Mouse (Mus musculus): ENCODE measurements around the gene Sik1.

Sik1 gene

GRCm38 (mm10) chr17:31875326-31875930 lies 19.8 kb upstream of the Sik1 start:
- no peak for DNase-seq (ENCODE audit: low read depth)

GRCm38 (mm10) chr17:31874691-31875090 lies 19.1 kb upstream of the Sik1 start:
- DNase-seq (ENCODE audit: low read depth) = no peak

GRCm38 (mm10) chr17:31873973-31874372 lies 18.4 kb upstream of the Sik1 start:
- DNase-seq (ENCODE audit: low read depth) = no peak

- peak; percentile 51 for DNase-seq (ENCODE audit: low read depth)
Measured at GRCm38 (mm10) chr17:31873185-31873870, 17.7 kb upstream of the Sik1 start.

- DNase-seq (ENCODE audit: low read depth) = no peak
Measured at GRCm38 (mm10) chr17:31872826-31873165, 17.2 kb upstream of the Sik1 start.

GRCm38 (mm10) chr17:31871968-31872825 lies 16.6 kb upstream of the Sik1 start:
- no peak for DNase-seq (ENCODE audit: low read depth)

- peak; percentile 59 for DNase-seq (ENCODE audit: low read depth)
Measured at GRCm38 (mm10) chr17:31870931-31871421, 15.4 kb upstream of the Sik1 start.

GRCm38 (mm10) chr17:31870446-31870845 lies 14.8 kb upstream of the Sik1 start:
- DNase-seq (ENCODE audit: low read depth) = no peak

GRCm38 (mm10) chr17:31868076-31868475 lies 12.5 kb upstream of the Sik1 start:
- no peak for DNase-seq (ENCODE audit: low read depth)

GRCm38 (mm10) chr17:31867061-31867460 lies 11.5 kb upstream of the Sik1 start:
- DNase-seq (ENCODE audit: low read depth) = no peak

- no peak for DNase-seq (ENCODE audit: low read depth)
Measured at GRCm38 (mm10) chr17:31865636-31866035, 10.0 kb upstream of the Sik1 start.

GRCm38 (mm10) chr17:31864666-31865450 lies 9.3 kb upstream of the Sik1 start:
- DNase-seq (ENCODE audit: low read depth) = no peak

GRCm38 (mm10) chr17:31863151-31863815 lies 7.7 kb upstream of the Sik1 start:
- DNase-seq (ENCODE audit: low read depth) = no peak

GRCm38 (mm10) chr17:31862136-31862535 lies 6.5 kb upstream of the Sik1 start:
- DNase-seq (ENCODE audit: low read depth) = no peak

GRCm38 (mm10) chr17:31861661-31862060 lies 6.1 kb upstream of the Sik1 start:
- no peak for DNase-seq (ENCODE audit: low read depth)

GRCm38 (mm10) chr17:31860856-31861255 lies 5.3 kb upstream of the Sik1 start:
- no peak for DNase-seq (ENCODE audit: low read depth)

- peak; percentile 36 for DNase-seq (ENCODE audit: low read depth)
Measured at GRCm38 (mm10) chr17:31859367-31859766, 3.8 kb upstream of the Sik1 start.

GRCm38 (mm10) chr17:31858786-31859185 lies 3.2 kb upstream of the Sik1 start:
- DNase-seq (ENCODE audit: low read depth) = peak; percentile 20

- DNase-seq (ENCODE audit: low read depth) = peak; percentile 38
Measured at GRCm38 (mm10) chr17:31857903-31858426, 2.4 kb upstream of the Sik1 start.

- peak; percentile 36 for DNase-seq (ENCODE audit: low read depth)
Measured at GRCm38 (mm10) chr17:31857251-31857650, 1.6 kb upstream of the Sik1 start.

GRCm38 (mm10) chr17:31856519-31857160 lies 1.0 kb upstream of the Sik1 start:
- no peak for DNase-seq (ENCODE audit: low read depth)
